Mouse (Mus musculus) urinary bladder, postnatal 36 days (tissue): ENCODE data around the gene Psmc3ip.

Source experiments
- DNase-seq, 2 experiments: peaks; one replicate each; pipeline ENCODE4 v3.0.0; 2022; ENCODE audit warnings: low spot score in 2 of 2, mixed read lengths in 1 of 2

Gene Psmc3ip

GRCm38 (mm10) chr11:101079746-101080145 is 15.5 kb downstream of the Psmc3ip start:
- DNase-seq = no peak

- DNase-seq = no peak
Measured at GRCm38 (mm10) chr11:101078121-101078520, 17.1 kb downstream of the Psmc3ip start, which contains the start of gene Hsd17b1. Gene Hsd17b1 (plus strand): TSS chr11:101078411.

- DNase-seq = no peak
Measured at GRCm38 (mm10) chr11:101071810-101072428, 23.3 kb downstream of the Psmc3ip start.

- no peak for DNase-seq
Measured at GRCm38 (mm10) chr11:101070987-101071386, 24.2 kb downstream of the Psmc3ip start.

GRCm38 (mm10) chr11:101070189-101070527 is 25.1 kb downstream of the Psmc3ip start:
- no peak for DNase-seq

- peak; percentile 90 to 96 for DNase-seq
Measured at GRCm38 (mm10) chr11:101069391-101070188, 25.6 kb downstream of the Psmc3ip start, which contains the start of gene Naglu. Gene Naglu (plus strand): TSS chr11:101070012.

GRCm38 (mm10) chr11:101066549-101067412 is 28.5 kb downstream of the Psmc3ip start:
- DNase-seq = peak; percentile 79 to 83

GRCm38 (mm10) chr11:101065002-101065401 is 30.2 kb downstream of the Psmc3ip start:
- no peak for DNase-seq

- DNase-seq = no peak
Measured at GRCm38 (mm10) chr11:101064462-101064861, 30.8 kb downstream of the Psmc3ip start.

- peak; percentile 59 to 65 for DNase-seq
Measured at GRCm38 (mm10) chr11:101063676-101064327, 31.4 kb downstream of the Psmc3ip start.

- peak in 1 of 2 experiments; percentile 33 for DNase-seq
Measured at GRCm38 (mm10) chr11:101062971-101063675, 32.1 kb downstream of the Psmc3ip start.

- peak; percentile 53 to 74 for DNase-seq
Measured at GRCm38 (mm10) chr11:101062165-101062884, 32.9 kb downstream of the Psmc3ip start.

GRCm38 (mm10) chr11:101061049-101061448 is 34.2 kb downstream of the Psmc3ip start:
- DNase-seq = no peak

GRCm38 (mm10) chr11:101060126-101060525 is 35.1 kb downstream of the Psmc3ip start:
- DNase-seq = peak; percentile 43 to 75

GRCm38 (mm10) chr11:101059473-101059872 is 35.8 kb downstream of the Psmc3ip start:
- DNase-seq = no peak

GRCm38 (mm10) chr11:101058726-101059125 is 36.5 kb downstream of the Psmc3ip start:
- DNase-seq = no peak

- peak; percentile 84 to 88 for DNase-seq
Measured at GRCm38 (mm10) chr11:101057860-101058259, 37.4 kb downstream of the Psmc3ip start.

GRCm38 (mm10) chr11:101056885-101057284 is 38.4 kb downstream of the Psmc3ip start:
- DNase-seq = peak; percentile 65 to 80

- no peak for DNase-seq
Measured at GRCm38 (mm10) chr11:101055418-101055817, 39.8 kb downstream of the Psmc3ip start.

GRCm38 (mm10) chr11:101053974-101054373 is 41.3 kb downstream of the Psmc3ip start:
- DNase-seq = no peak
